Mouse (Mus musculus): ENCODE results near the gene Gsc2. TPM values are rescaled to one million over a fixed set of nuclear protein-coding genes. Genes with fewer than 3 reads are reported as not detected.

The Gsc2 gene
- polyA plus RNA-seq, 1 experiment, result not detected

DNA sequence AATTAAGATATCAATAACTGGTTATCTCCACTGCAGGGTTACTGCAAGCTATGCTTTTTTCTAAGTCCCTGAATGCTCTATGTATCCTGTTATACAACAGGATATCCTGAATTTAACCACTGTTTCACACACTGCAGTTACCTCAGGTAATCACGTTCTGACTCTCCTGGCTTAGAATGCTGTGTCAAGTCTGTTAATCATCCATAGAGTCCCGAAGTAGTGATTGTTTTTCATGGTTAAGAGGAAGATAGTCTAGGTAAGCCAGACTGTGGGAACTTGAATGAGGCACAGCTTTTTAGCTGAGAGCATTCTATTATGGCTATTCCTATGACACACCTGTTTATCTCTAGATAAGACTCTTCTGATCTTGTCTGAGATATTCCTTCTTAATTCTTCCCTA is 49.6 kb downstream of the Gsc2 start:
- no peak for DNase-seq (ENCODE audit: low read depth)

Other genes starting within 250 kb of the Gsc2 start
- gene Med15, start 182.2 kb downstream of the Gsc2 start, polyA plus RNA-seq (2012; rRNA removed), result 79.6 and 82.6 TPM in 2 replicates
- 44.3 and 56.7 TPM in 2 replicates for gene Klhl22, start 155.4 kb downstream of the Gsc2 start, polyA plus RNA-seq (2012; rRNA removed)
- gene Scarf2, start 117.8 kb downstream of the Gsc2 start, polyA plus RNA-seq (2012; rRNA removed), result 29.3 and 32.9 TPM in 2 replicates
- gene B830017H08Rik, start 81.9 kb downstream of the Gsc2 start, polyA plus RNA-seq (2012; rRNA removed), result not detected in 2 replicates
- gene Car15, start 76.7 kb downstream of the Gsc2 start, polyA plus RNA-seq (2012; rRNA removed), result 1.1 and 1.2 TPM in 2 replicates
- 0.35 and 0.51 TPM in 2 replicates for gene Gm20518, start 23.4 kb downstream of the Gsc2 start, polyA plus RNA-seq (2012; rRNA removed)
- 0.31 and 0.53 TPM in 2 replicates for gene Tssk1, start 20.8 kb downstream of the Gsc2 start, polyA plus RNA-seq (2012; rRNA removed)
- 106 and 114 TPM in 2 replicates for gene Dgcr2, start 16.5 kb downstream of the Gsc2 start, polyA plus RNA-seq (2012; rRNA removed)
- gene Tssk2, start 16.4 kb downstream of the Gsc2 start, polyA plus RNA-seq (2012; rRNA removed), result 3.3 and 4.1 TPM in 2 replicates
- gene Ess2, start 3.7 kb downstream of the Gsc2 start, polyA plus RNA-seq (2012; rRNA removed), result 22.5 and 28.2 TPM in 2 replicates
- gene Slc25a1, start 13.2 kb upstream of the Gsc2 start, polyA plus RNA-seq (2012; rRNA removed), result 302 and 354 TPM in 2 replicates
- gene Vpreb2, start 65.4 kb upstream of the Gsc2 start, polyA plus RNA-seq (2012; rRNA removed), result not detected in 2 replicates
- gene Dgcr6, start 137.8 kb upstream of the Gsc2 start, polyA plus RNA-seq (2012; rRNA removed), result 89.8 and 92.7 TPM in 2 replicates
- gene Prodh, start 175.1 kb upstream of the Gsc2 start, polyA plus RNA-seq (2012; rRNA removed), result 83.4 and 90.0 TPM in 2 replicates
- gene Rtn4r, start 212.6 kb upstream of the Gsc2 start, polyA plus RNA-seq (2012; rRNA removed), result 2.3 and 3.5 TPM in 2 replicates

Data from gonadal fat pad, adult 2 months (tissue).